Mouse (Mus musculus) fat pad, adult 2 months (tissue): Measurements from ENCODE around the gene Noxa1.

Source experiments
- DNase-seq: peaks from one replicate; pipeline ENCODE4 v3.0.0-alpha.2; 2011; ENCODE audit warnings: low read depth, low spot score; ENCODE audit errors: extremely low read depth

The Noxa1 gene

DNA sequence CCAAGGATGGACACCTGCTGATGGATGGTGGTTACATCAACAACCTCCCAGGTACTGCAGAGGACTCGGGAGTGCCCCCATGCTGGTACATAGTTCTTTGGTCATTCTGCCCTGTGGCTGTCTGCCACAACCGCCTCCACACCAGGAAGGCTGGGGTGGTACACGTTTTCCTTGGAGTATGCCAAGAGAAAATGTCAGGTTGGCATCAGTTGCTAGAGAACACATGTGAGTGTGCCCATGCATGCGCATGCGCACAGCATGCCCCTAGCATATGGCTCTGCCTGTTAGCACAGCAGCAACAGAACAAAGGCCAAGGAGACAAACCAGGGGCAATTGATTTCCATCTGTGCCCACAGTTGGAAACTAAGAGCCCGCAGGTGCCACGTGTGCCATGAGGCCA is 44.0 kb downstream of the Noxa1 start:
- no peak for DNase-seq

DNA sequence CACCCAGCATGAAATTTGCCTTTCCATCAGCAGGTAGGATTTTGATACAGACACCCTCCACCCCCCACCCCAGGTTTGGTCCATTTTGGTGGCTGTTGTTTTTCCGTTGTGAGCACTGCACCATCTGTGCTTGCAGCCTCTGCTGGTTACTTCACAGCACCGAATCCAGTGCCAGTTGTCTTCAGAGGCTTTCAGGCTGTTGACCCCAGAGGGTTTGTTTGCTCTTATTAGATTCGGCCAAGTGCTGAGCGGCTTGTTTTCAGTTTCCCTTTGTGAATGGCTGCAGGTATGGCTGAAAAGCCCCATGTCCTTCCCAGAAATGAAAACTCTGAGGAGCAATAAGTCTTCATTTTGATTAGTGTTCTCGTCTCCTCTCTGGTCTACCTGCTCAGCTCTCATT is 54.9 kb downstream of the Noxa1 start:
- no peak for DNase-seq
